Mouse (Mus musculus) hindbrain, embryonic 10.5 days (tissue): ENCODE data around the gene P2ry13. TPM values are rescaled to one million over a fixed set of nuclear protein-coding genes. Genes with fewer than 3 reads are reported as not detected.

Experiments used
- polyA plus RNA-seq: library from polyadenylated mRNA; unstranded; fragments of >200 nt; fragmentation: Nextera tagmentation; extraction: Ambion mirVana; gene quantifications from 2 replicates; pipeline ENCODE4 v1.2.1, GENCODE M21; 2016

The P2ry13 gene
- polyA plus RNA-seq, 1 experiment from 2014 or later, result 0.75 TPM

Other genes starting within 250 kb of the P2ry13 start
- gene Med12l, start 205.1 kb downstream of the P2ry13 start, polyA plus RNA-seq, result 3.1 and 3.9 TPM in 2 replicates
- gene Gpr171, start 109.1 kb downstream of the P2ry13 start, polyA plus RNA-seq, result 0.76 and 1.5 TPM in 2 replicates
- gene P2ry14, start 57.3 kb downstream of the P2ry13 start, polyA plus RNA-seq, result 1.9 and 2.3 TPM in 2 replicates
- 0.26 and 0.31 TPM in 2 replicates for gene Gpr87, start 15.8 kb downstream of the P2ry13 start, polyA plus RNA-seq
- 1.3 and 2.2 TPM in 2 replicates for gene P2ry12, start 52.0 kb upstream of the P2ry13 start, polyA plus RNA-seq
- gene Igsf10, start 133.5 kb upstream of the P2ry13 start, polyA plus RNA-seq, result 2.8 and 3.2 TPM in 2 replicates